Mouse (Mus musculus): ENCODE measurements around the gene Rbm26.

GRCm38 (mm10) chr14:105087001-105087400 is 90.1 kb downstream of the Rbm26 start:
- TF ChIP-seq CTCF (IDR thresholded peaks at IDR 0.05; ENCODE audit: borderline replicate concordance, control insufficient read depth, extremely low read depth, insufficient read depth, low read length, poor library complexity) (no peak), POLR2A (IDR thresholded peaks at IDR 0.05; ENCODE audit: control insufficient read depth, extremely low read depth, insufficient read depth, low read length, poor library complexity) (no peak)
